Mouse (Mus musculus) liver, adult 2 months (tissue): ENCODE measurements around the gene Lama5. TPM values are rescaled to one million over a fixed set of nuclear protein-coding genes. Genes with fewer than 3 reads are reported as not detected.

Experiments used
- DNase-seq: peaks from one replicate; pipeline ENCODE4 v3.0.0-alpha.2; 2011; ENCODE audit warnings: low read depth, low spot score; ENCODE audit errors: extremely low read depth
- H3K27ac ChIP-seq: fragments of 200-500 bp; replicated peaks from 2 replicates; pipeline ENCODE4 v1.5.1; 2012; ENCODE audit warnings: low read depth, mild to moderate bottlenecking, control low read depth, inconsistent platforms, low read length; ENCODE audit not compliant: insufficient read depth
- H3K27me3 ChIP-seq: fragments of 200-500 bp; 2 replicates; pipeline ENCODE4 v1.6.1; 2012; ENCODE audit warnings: mild to moderate bottlenecking, moderate library complexity, low read length, inconsistent platforms; ENCODE audit not compliant: control insufficient read depth, insufficient read depth
- H3K36me3 ChIP-seq: fragments of 200-500 bp; 2 replicates; pipeline ENCODE4 v1.6.1; 2012; ENCODE audit warnings: low read length, inconsistent platforms; ENCODE audit not compliant: control insufficient read depth, insufficient read depth
- H3K4me1 ChIP-seq: fragments of 200-500 bp; 2 replicates; pipeline ENCODE4 v1.6.1; 2011; ENCODE audit warnings: low read length; ENCODE audit not compliant: control insufficient read depth, insufficient read depth
- H3K4me3 ChIP-seq: fragments of 200-500 bp; 2 replicates; pipeline ENCODE4 v1.5.1; 2011; ENCODE audit warnings: low read depth, mild to moderate bottlenecking, control low read depth, low read length, moderate library complexity; ENCODE audit not compliant: insufficient read depth
- H3K79me2 ChIP-seq: fragments of 200-500 bp; 2 replicates; pipeline ENCODE4 v1.6.1; 2012; ENCODE audit warnings: inconsistent platforms, mild to moderate bottlenecking, low read length, moderate library complexity; ENCODE audit not compliant: control insufficient read depth, insufficient read depth
- H3K9ac ChIP-seq: fragments of 200-500 bp; 2 replicates; pipeline ENCODE4 v1.6.1; 2012; ENCODE audit warnings: low read depth, mild to moderate bottlenecking, control low read depth, inconsistent platforms, low read length
- CTCF ChIP-seq: fragments of 200-500 bp; IDR thresholded peaks from 2 replicates; pipeline ENCODE4 v1.5.1; 2011; ENCODE audit warnings: low read depth, low read length, control low read depth
- POLR2A ChIP-seq: fragments of 200-500 bp; IDR thresholded peaks from 2 replicates; pipeline ENCODE4 v1.6.1; 2011; ENCODE audit warnings: low read length, control low read depth; ENCODE audit not compliant: insufficient read depth; ENCODE audit errors: extremely low read depth
- WGBS: fragments of 180-500 bp; shearing (Covaris S2); methylation state at CpG from one replicate; pipeline ENCODE4 v1.1.7; 2018; 5-methylcytosine and 5-hydroxymethylcytosine counted together
- polyA plus RNA-seq: library from polyadenylated mRNA; depleted of rRNA; stranded (reverse); fragments of >200 nt; gene quantifications from 2 replicates; pipeline ENCODE4 v1.2.3, GENCODE M21; 2012; rRNA removed
- total RNA-seq: library from RNA; depleted of rRNA; stranded (reverse); fragments of >200 nt; gene quantifications from 2 replicates; pipeline ENCODE4 v1.2.3, GENCODE M21; 2014; rRNA removed

Gene Lama5
- total and polyA plus RNA-seq, 2 experiments: 0.65 to 4.0 TPM

DNA sequence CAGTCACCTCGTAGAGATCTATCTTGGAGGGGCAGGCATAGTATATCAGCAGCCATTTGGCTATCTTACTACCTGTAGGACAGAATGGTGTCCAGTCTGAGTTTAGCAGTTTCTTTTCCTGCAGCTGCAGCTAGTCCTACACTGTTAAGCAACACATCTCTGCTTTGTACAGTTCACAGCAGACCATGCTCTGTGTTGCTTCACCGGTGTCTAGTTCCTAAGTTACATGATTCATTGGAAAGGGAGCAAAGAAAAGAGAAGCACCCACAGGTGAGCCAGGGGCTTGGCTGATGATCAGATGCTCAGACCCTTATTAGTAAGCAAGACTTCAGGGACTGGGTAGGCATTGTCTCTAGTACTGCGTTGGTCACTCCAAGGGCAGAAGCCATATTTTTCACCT is 91.7 kb downstream of the Lama5 start:
- WGBS: 64% methylated on average over 3 of the region's 3 CpGs
- TF ChIP-seq CTCF (no peak), POLR2A (no peak)
- Histone ChIP-seq H3K27me3 (no peaks in the 10 kb centered on the region), H3K36me3 (peaks cover 2% of the 10 kb centered on the region), H3K4me1 (peaks cover 2% of the 10 kb centered on the region), H3K9ac (no peak overlapping the region), H3K79me2 (peaks cover 24% of the 10 kb centered on the region; the same call in 1 of the 2 replicates), H3K27ac (no peak overlapping the region), H3K4me3 (no peak overlapping the region)
- DNase-seq: no peak

DNA sequence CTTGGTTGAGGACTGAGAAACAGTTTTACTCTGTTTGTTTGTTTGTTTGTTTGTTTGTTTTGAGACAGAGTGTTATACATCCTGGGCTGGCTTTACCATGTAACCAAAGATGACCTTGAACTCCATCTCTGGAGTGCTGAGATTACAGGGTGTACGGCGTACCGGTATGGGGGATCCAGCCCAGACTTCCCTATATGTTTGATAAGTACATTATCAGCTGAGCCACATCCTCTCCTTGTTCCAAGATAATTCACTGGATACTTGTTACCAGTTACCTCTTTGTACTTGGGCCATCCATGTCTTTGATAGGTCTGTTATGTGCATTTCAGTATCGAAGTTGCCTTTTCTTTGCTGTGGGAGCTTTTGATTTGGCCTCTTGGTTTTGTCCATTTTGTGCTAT is 92.4 kb downstream of the Lama5 start:
- Histone ChIP-seq H3K27ac (no peak overlapping the region), H3K79me2 (peaks cover 24% of the 10 kb centered on the region; the same call in 1 of the 2 replicates), H3K4me3 (no peak overlapping the region), H3K36me3 (peaks cover 2% of the 10 kb centered on the region), H3K27me3 (no peaks in the 10 kb centered on the region), H3K9ac (no peak overlapping the region), H3K4me1 (peaks cover 2% of the 10 kb centered on the region)
- DNase-seq: no peak
- no peak for TF ChIP-seq CTCF
- TF ChIP-seq POLR2A: no peak
- 86% methylated on average over 4 of the region's 4 CpGs for WGBS

DNA sequence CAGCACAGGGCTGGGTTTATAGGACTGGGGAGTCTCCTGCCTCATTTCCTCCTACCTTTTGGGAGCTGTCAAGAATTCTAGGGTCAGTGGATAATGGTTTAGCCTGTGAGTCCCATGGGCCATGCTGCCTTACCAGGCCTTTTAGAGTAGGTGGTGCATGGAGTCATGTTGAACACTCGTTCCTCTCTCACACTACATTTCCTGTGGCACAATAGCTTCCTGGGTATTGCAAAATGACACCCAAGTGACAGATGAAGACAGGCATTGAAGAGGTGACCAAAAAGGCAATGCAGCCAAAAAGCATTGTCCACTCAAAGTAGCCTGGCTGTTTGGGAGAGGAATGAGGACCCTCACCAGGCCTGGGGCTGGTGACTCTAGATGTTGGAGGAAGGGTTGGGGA is 98.0 kb downstream of the Lama5 start:
- no peak overlapping the region for H3K9ac ChIP-seq
- no peak for TF ChIP-seq POLR2A
- H3K4me3 ChIP-seq: no peak overlapping the region
- no peak for DNase-seq
- 47% methylated on average over 1 of the region's 1 CpGs for WGBS
- H3K79me2 ChIP-seq: peaks cover 24% of the 10 kb centered on the region
- H3K27me3 ChIP-seq: no peaks in the 10 kb centered on the region
- no peak overlapping the region for H3K27ac ChIP-seq
- H3K4me1 ChIP-seq: peaks cover 27% of the 10 kb centered on the region
- H3K36me3 ChIP-seq: no peaks in the 10 kb centered on the region

Other genes with a start within 250 kb of the Lama5 start
- 4.0 and 4.2 TPM in 2 replicates for gene Taf4, start 249.2 kb downstream of the Lama5 start, total RNA-seq
- 3.9 and 4.3 TPM in 2 replicates for gene Taf4, start 249.2 kb downstream of the Lama5 start, polyA plus RNA-seq
- gene Lsm14b, start 200.9 kb downstream of the Lama5 start, total RNA-seq: 15.0 and 19.3 TPM in 2 replicates
- gene Lsm14b, start 200.9 kb downstream of the Lama5 start, polyA plus RNA-seq: 14.5 and 15.4 TPM in 2 replicates
- gene Psma7, start 183.4 kb downstream of the Lama5 start, total RNA-seq: 191 and 199 TPM in 2 replicates
- gene Psma7, start 183.4 kb downstream of the Lama5 start, polyA plus RNA-seq: 155 and 160 TPM in 2 replicates
- gene Ss18l1, start 183.3 kb downstream of the Lama5 start, total RNA-seq: 2.0 and 2.3 TPM in 2 replicates
- 3.8 and 4.6 TPM in 2 replicates for gene Ss18l1, start 183.3 kb downstream of the Lama5 start, polyA plus RNA-seq
- 19.6 and 22.4 TPM in 2 replicates for gene Mtg2, start 155.3 kb downstream of the Lama5 start, total RNA-seq
- gene Mtg2, start 155.3 kb downstream of the Lama5 start, polyA plus RNA-seq: 15.6 and 17.8 TPM in 2 replicates
- 0.07 TPM in 1 of 2 replicates, not detected in the other for gene Hrh3, start 121.4 kb downstream of the Lama5 start, total RNA-seq
- gene Hrh3, start 121.4 kb downstream of the Lama5 start, polyA plus RNA-seq: not detected in 2 replicates
- 21.4 and 21.9 TPM in 2 replicates for gene Osbpl2, start 106.6 kb downstream of the Lama5 start, total RNA-seq
- gene Osbpl2, start 106.6 kb downstream of the Lama5 start, polyA plus RNA-seq: 14.0 and 15.0 TPM in 2 replicates
- 30.7 and 37.1 TPM in 2 replicates for gene Adrm1, start 54.4 kb downstream of the Lama5 start, total RNA-seq
- gene Adrm1, start 54.4 kb downstream of the Lama5 start, polyA plus RNA-seq: 95.4 and 107 TPM in 2 replicates
- gene Rps21, start 31.5 kb upstream of the Lama5 start, total RNA-seq: 713 and 1,049 TPM in 2 replicates
- gene Rps21, start 31.5 kb upstream of the Lama5 start, polyA plus RNA-seq: 880 and 922 TPM in 2 replicates
- gene Cables2, start 47.6 kb upstream of the Lama5 start, total RNA-seq: 8.9 and 10.3 TPM in 2 replicates
- gene Cables2, start 47.6 kb upstream of the Lama5 start, polyA plus RNA-seq: 29.2 and 29.5 TPM in 2 replicates
- not detected in 2 replicates for gene Rbbp8nl, start 64.0 kb upstream of the Lama5 start, total RNA-seq
- not detected in 2 replicates for gene Rbbp8nl, start 64.0 kb upstream of the Lama5 start, polyA plus RNA-seq
- gene Gata5, start 108.8 kb upstream of the Lama5 start, total RNA-seq: 0.09 TPM in 1 of 2 replicates, not detected in the other
- gene Gata5, start 108.8 kb upstream of the Lama5 start, polyA plus RNA-seq: 0.09 and 0.16 TPM in 2 replicates
- gene Slco4a1, start 230.4 kb upstream of the Lama5 start, total RNA-seq: 0.09 and 0.20 TPM in 2 replicates
- 0.42 and 0.46 TPM in 2 replicates for gene Slco4a1, start 230.4 kb upstream of the Lama5 start, polyA plus RNA-seq